Mouse (Mus musculus): ENCODE data around the gene Gm20815. TPM values are rescaled to one million over a fixed set of nuclear protein-coding genes. Genes with fewer than 3 reads are reported as not detected.
"Not testable (repeated sequence)": the region's sequence is repeated elsewhere in the genome, so short reads cannot be mapped to it uniquely, and the experiment has no call there.

Gene Gm20815
- polyA plus RNA-seq (2014; fragmentation: Nextera tagmentation; extraction: Ambion mirVana) = not detected in 2 replicates

DNA sequence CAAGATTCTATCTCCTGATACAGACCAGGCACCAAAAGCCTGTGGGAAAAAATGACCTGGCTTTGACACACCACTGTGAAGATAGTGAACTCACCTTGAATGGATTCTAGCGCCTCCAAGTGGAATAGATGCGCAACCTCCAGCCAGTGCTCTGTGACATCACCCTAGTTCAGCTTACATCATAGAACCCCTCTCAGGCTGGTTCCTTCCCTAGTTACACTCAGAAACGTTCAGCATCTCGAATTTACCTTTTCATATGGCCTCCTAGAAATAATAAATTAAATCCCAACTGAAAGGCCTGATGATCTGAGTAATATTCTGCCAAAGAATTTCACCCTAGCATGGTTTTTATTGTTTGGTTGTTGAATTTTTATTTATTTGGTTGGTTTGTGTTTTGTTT, at the start of gene Gm20815:
Gm20815 (minus strand) TSS at position 101 of the 400 bp plus-strand sequence.
- H3K27ac ChIP-seq (ENCODE audit: low read depth, low read length); H3K4me3 ChIP-seq (ENCODE audit: low read length); ATAC-seq (ENCODE audit: low FRiP score, low TSS enrichment); H3K27me3 ChIP-seq (ENCODE audit: control insufficient read depth, insufficient read depth, low read length); H3K9ac ChIP-seq (ENCODE audit: low read depth, low read length); H3K9me3 ChIP-seq (ENCODE audit: control insufficient read depth, low read length); H3K4me2 ChIP-seq (replicated peaks; ENCODE audit: low read depth, low read length); H3K36me3 ChIP-seq (ENCODE audit: control insufficient read depth, insufficient read depth, low read length); H3K4me1 ChIP-seq (ENCODE audit: control insufficient read depth, insufficient read depth, low read length): not testable (repeated sequence)
- no CpG with 5 or more reads among the region's 4 CpGs for WGBS

Data from kidney, embryonic 14.5 days (tissue).